4 mouse cellular contexts compared by ENCODE assay signal in the genomic region with DNA sequence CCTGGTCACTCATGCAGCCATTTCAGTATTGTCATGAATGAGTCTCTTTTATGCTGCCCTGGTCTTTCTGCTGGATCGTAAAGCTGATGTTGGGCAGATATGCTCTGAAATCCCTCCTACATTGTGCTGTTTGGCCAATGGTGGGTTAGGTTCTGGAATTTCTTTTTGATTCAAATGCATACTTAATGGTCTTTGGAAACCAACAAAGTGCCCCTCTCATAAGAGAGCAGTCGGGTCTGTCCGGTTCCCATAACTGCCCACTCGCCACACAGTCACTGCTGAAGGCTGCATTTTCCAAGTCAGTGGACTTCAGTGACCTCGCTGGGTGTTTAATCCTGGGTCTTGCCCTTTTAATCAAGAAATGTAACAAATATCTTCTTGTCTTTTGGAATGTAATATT. TPM values are rescaled to one million over a fixed set of nuclear protein-coding genes. Genes with fewer than 3 reads are reported as not detected.
"Had no signal": no experiment of that assay in that cellular context is flagged by ENCODE, and none has a peak within 500 bp of the region (broad histone marks: within the 10 kb centered on the region; RNA-seq: fewer than 3 reads in every experiment).

No protein-coding gene starts in this region.

RNA-seq across cellular contexts. Expression of a gene that starts 24.8 kb away (rescaled TPM):
- polyA plus RNA-seq: embryonic facial prominence, embryonic 10.5 days; embryonic facial prominence, embryonic 11.5 days; erythroblast, embryonic 14.5 days; forebrain, embryonic 11.5 days had no signal
